Mouse (Mus musculus): Measurements from ENCODE around the gene Scel. TPM values are rescaled to one million over a fixed set of nuclear protein-coding genes. Genes with fewer than 3 reads are reported as not detected.

The Scel gene
- polyA plus RNA-seq, 1 experiment from 2014 or later: 0.31 TPM

DNA sequence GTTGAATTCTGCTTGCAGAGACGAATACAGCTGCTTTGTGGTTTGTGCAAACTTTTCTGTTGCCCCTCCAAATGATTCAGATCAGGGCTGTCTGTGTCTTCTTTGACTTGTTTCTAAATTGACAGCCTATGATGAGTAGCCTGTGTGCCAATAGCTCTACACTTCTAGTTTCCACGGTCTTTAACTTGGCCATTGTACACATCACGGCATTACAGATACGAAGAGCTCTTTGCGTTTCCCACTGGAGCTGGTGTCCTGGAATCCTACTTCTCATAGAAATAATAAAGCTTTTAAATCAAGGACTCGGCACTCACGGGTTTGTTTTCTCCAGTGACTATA lies 300 bp downstream of the Scel start:
- Histone ChIP-seq H3K9ac (no peak overlapping the region), H3K27me3 (replicated peaks) (no peaks in the 10 kb centered on the region), H3K27ac (ENCODE audit: poor library complexity, severe bottlenecking) (no peak overlapping the region), H3K4me3 (peak overlapping the region; percentile 19; the same call in 1 of the 2 replicates), H3K4me2 (peak overlapping the region; percentile 60), H3K4me1 (replicated peaks) (peaks cover 6% of the 10 kb centered on the region; the same call in 1 of the 2 replicates), H3K9me3 (replicated peaks) (no peaks in the 10 kb centered on the region), H3K36me3 (no peaks in the 10 kb centered on the region)
- 68% methylated on average over 7 of the region's 7 CpGs for WGBS
- ATAC-seq (ENCODE audit: insufficient number of reproducible peaks, low FRiP score): no peak

DNA sequence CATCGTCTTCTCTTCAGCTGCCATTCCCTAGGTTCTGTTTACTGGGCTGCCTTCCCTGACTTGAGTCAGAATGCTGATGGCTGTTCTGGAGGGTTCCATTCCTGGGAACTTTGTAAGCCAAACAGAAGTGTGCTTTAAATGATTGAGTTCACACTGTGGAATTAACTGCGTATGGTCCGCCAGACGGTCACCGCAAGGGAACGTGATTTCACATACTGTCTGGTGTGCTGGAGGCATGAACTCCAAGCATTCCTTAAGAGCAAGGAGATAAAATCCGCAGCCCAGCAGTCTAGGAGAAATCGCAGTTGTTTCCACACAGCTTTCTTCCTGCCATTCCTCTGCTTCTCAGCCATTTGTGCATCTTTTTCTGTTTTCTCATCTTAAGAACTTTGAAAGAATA lies 2.3 kb downstream of the Scel start:
- ATAC-seq (ENCODE audit: insufficient number of reproducible peaks, low FRiP score): no peak
- Histone ChIP-seq H3K27ac (ENCODE audit: poor library complexity, severe bottlenecking) (no peak overlapping the region), H3K4me1 (replicated peaks) (peaks cover 6% of the 10 kb centered on the region; the same call in 1 of the 2 replicates), H3K9ac (no peak overlapping the region), H3K4me3 (no peak overlapping the region), H3K36me3 (no peaks in the 10 kb centered on the region), H3K27me3 (replicated peaks) (no peaks in the 10 kb centered on the region), H3K4me2 (no peak overlapping the region), H3K9me3 (replicated peaks) (0 out of 2 replicates have a peak, but pooled peaks cover 2% of the 10 kb centered on the region)
- 48% methylated on average over 8 of the region's 8 CpGs for WGBS

DNA sequence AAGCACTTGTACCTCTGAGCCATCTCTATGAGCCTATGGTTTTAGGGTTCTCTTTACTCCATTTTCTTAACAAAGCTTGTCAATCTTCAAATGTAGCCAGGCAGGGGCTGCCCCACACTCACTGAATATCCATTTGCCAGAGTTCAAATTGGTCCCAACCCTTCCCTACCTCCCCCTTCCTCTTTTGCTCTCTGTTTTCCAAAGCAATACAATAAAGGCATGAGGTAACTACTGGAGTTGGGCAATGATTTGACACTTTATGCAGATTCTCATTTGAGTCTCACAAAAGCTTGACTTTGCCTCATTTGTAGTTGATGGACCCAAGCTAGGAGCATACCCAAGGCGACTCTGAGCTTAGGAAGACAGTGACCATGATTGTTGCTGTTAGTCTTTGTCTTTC lies 13.1 kb downstream of the Scel start:
- Histone ChIP-seq H3K27me3 (replicated peaks) (no peaks in the 10 kb centered on the region), H3K9me3 (replicated peaks) (peaks cover 13% of the 10 kb centered on the region), H3K4me1 (replicated peaks) (no peaks in the 10 kb centered on the region), H3K9ac (no peak overlapping the region), H3K36me3 (no peaks in the 10 kb centered on the region), H3K4me3 (no peak overlapping the region), H3K4me2 (no peak overlapping the region), H3K27ac (ENCODE audit: poor library complexity, severe bottlenecking) (no peak overlapping the region)
- WGBS: 71% methylated on average over 1 of the region's 1 CpGs
- ATAC-seq (ENCODE audit: insufficient number of reproducible peaks, low FRiP score): no peak

DNA sequence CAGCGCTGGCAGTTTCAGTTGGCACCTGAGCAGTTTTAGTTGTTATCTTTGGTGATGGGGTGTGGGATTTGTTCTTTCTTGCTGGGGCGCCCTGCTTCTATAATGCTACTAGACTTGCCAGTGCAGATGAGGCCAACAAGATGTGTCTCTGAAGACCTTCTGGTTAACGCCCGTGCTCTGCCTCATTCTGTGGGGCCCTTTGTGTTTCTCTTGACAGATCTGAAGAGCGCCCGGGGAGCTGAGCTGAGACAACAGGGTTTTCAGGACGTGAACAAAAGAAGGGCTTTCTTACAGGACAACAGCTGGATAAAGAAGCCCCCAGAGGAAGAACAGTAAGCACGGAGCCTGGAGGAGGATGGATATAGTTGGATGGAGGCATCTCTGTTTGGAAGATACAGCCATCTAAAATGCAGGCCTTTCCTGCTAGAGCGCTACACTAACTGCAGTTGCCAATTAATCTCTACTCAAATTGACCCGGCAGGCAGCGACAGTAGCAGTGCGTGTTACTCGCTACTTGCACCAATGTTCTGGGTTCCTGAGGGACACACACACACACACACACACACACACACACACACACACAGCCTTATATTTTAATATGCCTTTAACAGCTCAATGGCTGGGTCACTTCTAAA lies 16.7 kb downstream of the Scel start:
- H3K4me2 ChIP-seq: no peak overlapping the region
- no peaks in the 10 kb centered on the region for H3K4me1 ChIP-seq (replicated peaks)
- no peaks in the 10 kb centered on the region for H3K36me3 ChIP-seq
- no peak overlapping the region for H3K27ac ChIP-seq (ENCODE audit: poor library complexity, severe bottlenecking)
- 72% methylated on average over 13 of the region's 13 CpGs for WGBS
- H3K9ac ChIP-seq: no peak overlapping the region
- peaks cover 13% of the 10 kb centered on the region for H3K9me3 ChIP-seq (replicated peaks)
- H3K27me3 ChIP-seq (replicated peaks): no peaks in the 10 kb centered on the region
- ATAC-seq (ENCODE audit: insufficient number of reproducible peaks, low FRiP score): no peak
- H3K4me3 ChIP-seq: no peak overlapping the region

DNA sequence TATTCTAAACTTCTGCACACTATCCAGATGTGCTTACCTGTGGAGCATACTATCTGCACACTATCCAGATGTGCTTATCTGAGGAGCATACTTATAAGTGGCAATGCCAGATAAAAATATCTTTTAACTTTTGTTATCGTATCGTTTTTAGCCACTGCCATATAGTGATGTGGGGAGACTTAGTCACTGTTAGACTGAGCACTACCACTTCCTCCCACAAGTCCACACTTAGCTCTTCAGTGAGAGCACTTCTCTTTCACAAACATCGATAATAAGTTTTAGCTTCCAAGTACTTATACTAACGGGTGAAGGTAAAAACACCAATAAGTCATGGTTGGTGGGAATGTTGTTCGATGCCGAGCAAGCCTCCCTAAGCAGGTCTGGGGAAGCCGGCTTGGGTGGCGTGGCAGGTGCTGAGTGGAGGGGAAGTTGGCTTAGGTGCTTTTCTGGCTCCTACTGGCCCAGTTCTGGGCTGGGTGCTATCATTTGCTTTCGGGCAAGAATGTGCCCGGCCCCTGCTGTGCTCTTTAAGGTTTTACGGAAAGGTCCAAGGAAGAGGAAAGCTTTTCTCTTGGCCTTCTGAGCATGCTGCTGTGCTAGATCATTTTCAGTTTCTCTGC lies 18.7 kb downstream of the Scel start:
- Histone ChIP-seq H3K4me3 (no peak overlapping the region), H3K27ac (ENCODE audit: poor library complexity, severe bottlenecking) (no peak overlapping the region), H3K36me3 (no peaks in the 10 kb centered on the region), H3K4me1 (replicated peaks) (no peaks in the 10 kb centered on the region), H3K9ac (no peak overlapping the region), H3K4me2 (no peak overlapping the region), H3K9me3 (replicated peaks) (peaks cover 8% of the 10 kb centered on the region), H3K27me3 (replicated peaks) (no peaks in the 10 kb centered on the region)
- no peak for ATAC-seq (ENCODE audit: insufficient number of reproducible peaks, low FRiP score)
- 82% methylated on average over 11 of the region's 11 CpGs for WGBS

DNA sequence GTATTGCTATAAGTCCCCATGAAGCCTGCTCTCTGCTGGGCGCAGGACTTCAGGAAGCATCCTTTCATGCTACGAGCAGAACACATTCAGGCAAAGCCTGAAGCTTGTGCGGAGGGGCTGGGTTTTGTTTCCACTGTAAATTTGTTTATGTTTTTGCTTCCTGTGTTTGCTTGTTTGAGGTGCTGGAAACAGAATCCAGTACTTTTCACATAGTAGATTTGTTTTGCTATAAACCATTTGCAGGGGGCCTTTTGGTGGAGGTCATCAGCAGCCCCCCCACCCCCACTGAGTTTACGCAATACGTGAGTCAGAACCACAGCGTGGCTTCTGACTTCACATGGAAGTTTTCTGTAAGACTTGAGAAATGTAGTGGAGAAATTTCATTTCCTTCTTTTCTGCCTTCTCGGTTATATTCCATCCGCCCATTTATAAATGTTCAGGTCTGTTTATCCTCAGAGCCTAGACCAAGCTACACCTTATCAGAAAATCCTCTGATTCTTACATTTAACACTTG lies 22.4 kb downstream of the Scel start:
- no peak overlapping the region for H3K4me2 ChIP-seq
- no peaks in the 10 kb centered on the region for H3K27me3 ChIP-seq (replicated peaks)
- WGBS: 83% methylated on average over 8 of the region's 8 CpGs
- no peak for ATAC-seq (ENCODE audit: insufficient number of reproducible peaks, low FRiP score)
- H3K27ac ChIP-seq (ENCODE audit: poor library complexity, severe bottlenecking): no peak overlapping the region
- H3K9ac ChIP-seq: no peak overlapping the region
- no peak overlapping the region for H3K4me3 ChIP-seq
- H3K4me1 ChIP-seq (replicated peaks): no peaks in the 10 kb centered on the region
- no peaks in the 10 kb centered on the region for H3K36me3 ChIP-seq
- no peaks in the 10 kb centered on the region for H3K9me3 ChIP-seq (replicated peaks)

DNA sequence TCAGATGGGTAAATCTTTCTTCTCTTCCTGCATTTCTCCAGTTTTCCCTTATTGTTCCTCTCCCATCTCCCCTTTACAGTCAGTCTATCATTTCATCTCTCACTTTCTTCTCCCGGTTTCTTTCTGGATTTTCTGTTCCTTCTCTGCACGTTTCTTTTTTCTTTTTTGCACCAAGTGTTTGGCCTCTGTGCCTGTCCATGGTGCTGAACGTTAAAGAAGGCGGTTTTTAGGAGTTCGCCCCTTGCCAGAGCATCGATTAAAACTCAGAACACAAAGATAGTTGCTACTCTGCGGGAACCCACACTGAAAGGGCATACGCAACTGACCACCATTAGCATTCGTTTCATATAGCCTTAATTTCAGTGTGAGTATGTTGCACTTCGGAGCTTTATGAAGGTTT lies 23.2 kb downstream of the Scel start:
- ATAC-seq (ENCODE audit: insufficient number of reproducible peaks, low FRiP score): no peak
- Histone ChIP-seq H3K4me1 (replicated peaks) (no peaks in the 10 kb centered on the region), H3K9ac (no peak overlapping the region), H3K4me3 (no peak overlapping the region), H3K9me3 (replicated peaks) (no peaks in the 10 kb centered on the region), H3K4me2 (no peak overlapping the region), H3K27me3 (replicated peaks) (no peaks in the 10 kb centered on the region), H3K27ac (ENCODE audit: poor library complexity, severe bottlenecking) (no peak overlapping the region), H3K36me3 (no peaks in the 10 kb centered on the region)
- WGBS: 32% methylated on average over 10 of the region's 10 CpGs

DNA sequence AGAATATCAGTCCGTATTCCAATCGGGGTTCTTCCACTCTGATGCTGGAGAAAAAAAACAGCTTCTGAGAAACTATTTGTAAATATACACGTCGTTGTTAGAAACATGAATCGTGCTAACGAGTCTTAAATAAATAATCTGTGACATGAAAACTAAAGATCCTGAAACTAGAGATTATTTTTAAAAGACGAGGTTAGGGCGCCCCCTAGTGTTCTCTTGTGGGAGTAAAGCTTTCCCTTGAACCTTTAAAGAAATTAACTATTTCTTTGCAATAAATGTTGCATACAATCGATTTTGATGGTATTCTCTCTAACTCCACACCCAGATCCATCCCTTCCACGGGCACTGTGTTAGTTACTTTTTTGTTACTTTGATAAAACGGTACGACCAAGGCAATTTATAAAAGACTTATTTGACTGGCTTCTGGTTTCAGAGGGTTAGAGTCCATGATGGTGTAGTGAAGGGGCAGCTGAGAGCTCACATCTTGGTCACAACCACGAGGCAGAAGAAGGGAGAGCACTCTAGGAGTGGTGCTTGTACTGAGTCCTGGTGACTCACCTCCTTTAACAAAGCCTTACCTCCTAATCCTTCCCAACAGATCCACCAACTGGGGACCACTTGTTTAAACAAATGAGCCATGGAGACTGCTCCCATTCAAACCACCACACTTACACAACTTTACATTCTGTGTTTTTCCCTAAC lies 24.4 kb downstream of the Scel start:
- Histone ChIP-seq H3K9ac (no peak overlapping the region), H3K4me3 (no peak overlapping the region), H3K27me3 (replicated peaks) (no peaks in the 10 kb centered on the region), H3K36me3 (no peaks in the 10 kb centered on the region), H3K4me2 (no peak overlapping the region), H3K27ac (ENCODE audit: poor library complexity, severe bottlenecking) (no peak overlapping the region), H3K9me3 (replicated peaks) (no peaks in the 10 kb centered on the region), H3K4me1 (replicated peaks) (no peaks in the 10 kb centered on the region)
- ATAC-seq (ENCODE audit: insufficient number of reproducible peaks, low FRiP score): no peak
- WGBS: 17% methylated on average over 13 of the region's 13 CpGs

DNA sequence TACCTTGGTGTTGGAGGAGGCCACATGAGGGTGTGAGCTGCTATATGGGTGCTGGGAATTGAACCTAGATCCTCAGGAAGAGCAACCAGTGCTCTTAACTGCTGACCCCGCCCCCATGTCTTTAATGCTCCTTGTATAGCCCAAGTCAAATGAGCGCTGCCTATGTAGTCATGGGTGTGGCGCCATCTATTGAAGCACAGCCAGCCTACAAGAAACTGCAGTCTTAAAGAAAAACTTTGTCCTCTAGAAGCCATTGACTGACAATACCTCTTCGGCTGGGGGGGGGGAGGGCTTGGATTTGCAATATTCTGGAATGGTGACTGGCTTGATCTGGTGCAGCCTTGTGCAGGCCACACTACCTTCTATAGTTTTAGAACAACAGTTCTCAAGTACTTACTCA lies 26.7 kb downstream of the Scel start:
- Histone ChIP-seq H3K4me2 (no peak overlapping the region), H3K36me3 (no peaks in the 10 kb centered on the region), H3K9me3 (replicated peaks) (no peaks in the 10 kb centered on the region), H3K4me1 (replicated peaks) (no peaks in the 10 kb centered on the region), H3K27ac (ENCODE audit: poor library complexity, severe bottlenecking) (no peak overlapping the region), H3K9ac (no peak overlapping the region), H3K27me3 (replicated peaks) (no peaks in the 10 kb centered on the region), H3K4me3 (no peak overlapping the region)
- no peak for ATAC-seq (ENCODE audit: insufficient number of reproducible peaks, low FRiP score)
- WGBS: 57% methylated on average over 4 of the region's 4 CpGs

DNA sequence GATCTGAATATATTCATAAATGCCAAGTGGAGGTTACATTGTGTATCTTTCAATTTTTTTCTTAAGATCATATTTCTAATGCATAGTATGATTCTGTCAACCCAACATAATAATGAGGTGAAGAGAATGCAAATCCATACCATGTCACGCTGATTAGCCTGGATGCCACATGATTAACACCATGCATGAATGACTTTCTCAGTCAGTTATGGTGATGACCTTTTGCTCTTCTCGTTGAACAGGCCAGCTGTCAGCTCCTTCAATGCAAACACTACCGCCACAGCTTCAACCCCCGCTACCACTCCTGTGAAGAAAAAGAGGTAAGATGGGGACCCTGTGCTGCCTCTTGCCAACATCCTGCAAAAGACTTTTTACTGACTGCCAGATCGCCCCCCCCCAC lies 28.5 kb downstream of the Scel start:
- WGBS: 56% methylated on average over 5 of the region's 5 CpGs
- no peaks in the 10 kb centered on the region for H3K36me3 ChIP-seq

DNA sequence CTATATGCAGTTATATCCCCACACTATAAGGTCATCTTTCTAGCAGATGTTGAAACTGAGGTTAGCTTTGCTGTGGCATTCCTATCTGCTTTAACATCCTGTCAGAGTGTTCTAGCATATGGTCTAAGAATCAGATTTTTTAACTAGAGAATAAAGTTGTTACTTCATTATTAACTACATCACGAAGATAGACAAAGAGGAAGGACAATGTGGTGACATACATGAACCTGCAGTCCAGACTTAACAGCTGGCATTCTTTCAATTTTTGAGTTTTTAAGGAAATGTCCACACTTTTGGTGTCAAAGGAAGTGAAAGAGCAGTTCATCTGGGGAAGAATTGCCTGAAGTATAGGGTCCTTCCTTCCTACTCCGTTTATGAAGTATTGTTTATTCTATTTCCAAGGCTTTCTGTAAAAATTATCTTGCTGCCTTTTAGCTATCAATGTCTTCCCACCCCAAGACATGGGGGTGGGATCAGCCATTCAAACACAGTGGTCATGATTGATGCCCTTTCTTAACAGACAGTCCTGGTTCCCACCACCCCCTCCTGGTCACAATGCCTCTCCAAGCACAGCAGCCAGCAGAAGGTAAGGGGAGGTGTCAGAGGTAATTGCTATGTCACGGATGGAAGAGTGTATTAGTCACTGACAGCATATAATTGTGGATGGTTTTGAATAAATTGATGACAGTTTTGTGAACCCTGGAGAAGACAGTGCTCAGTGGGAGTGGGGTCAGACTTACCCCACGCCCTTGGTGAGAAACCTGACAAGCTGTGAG lies 30.4 kb downstream of the Scel start:
- H3K27me3 ChIP-seq (replicated peaks): no peaks in the 10 kb centered on the region
- no peak overlapping the region for H3K27ac ChIP-seq (ENCODE audit: poor library complexity, severe bottlenecking)
- no peaks in the 10 kb centered on the region for H3K4me1 ChIP-seq (replicated peaks)
- no peak overlapping the region for H3K4me3 ChIP-seq
- no peak overlapping the region for H3K4me2 ChIP-seq
- 63% methylated on average over 4 of the region's 4 CpGs for WGBS
- H3K9ac ChIP-seq: no peak overlapping the region
- H3K36me3 ChIP-seq: no peaks in the 10 kb centered on the region
- H3K9me3 ChIP-seq (replicated peaks): no peaks in the 10 kb centered on the region
- no peak for ATAC-seq (ENCODE audit: insufficient number of reproducible peaks, low FRiP score)

More for the DNA sequence above, 28.5 kb downstream of the Scel start:
- ATAC-seq (ENCODE audit: insufficient number of reproducible peaks, low FRiP score): no peak
- Histone ChIP-seq H3K27ac (ENCODE audit: poor library complexity, severe bottlenecking) (no peak overlapping the region), H3K4me3 (no peak overlapping the region), H3K4me2 (no peak overlapping the region), H3K9ac (no peak overlapping the region), H3K9me3 (replicated peaks) (no peaks in the 10 kb centered on the region), H3K4me1 (replicated peaks) (no peaks in the 10 kb centered on the region), H3K27me3 (replicated peaks) (no peaks in the 10 kb centered on the region)

All from heart, embryonic 12.5 days (tissue).